Comparison of ENCODE assay signal across 32 mouse cellular contexts in genomic region chr4:53139495-53139894, GRCm38 (mm10). TPM values are rescaled to one million over a fixed set of nuclear protein-coding genes. Genes with fewer than 3 reads are reported as not detected.
DNase-seq lines count a peak whose midpoint lies in the region; ATAC-seq and TF ChIP-seq lines count a peak whose summit lies in the region.
"Had no signal": no experiment of that assay in that cellular context is flagged by ENCODE, and none has a peak within 500 bp of the region (broad histone marks: within the 10 kb centered on the region; RNA-seq: fewer than 3 reads in every experiment).

No protein-coding gene starts in this region.

- DNase-seq in heart, postnatal 0 days (ENCODE audit: low spot score): no peak
- no peak for DNase-seq in heart, postnatal 10 days
- DNase-seq in liver, embryonic 11.5 days (ENCODE audit: low spot score): no peak
- no peak for DNase-seq in embryo, embryonic 10.5 days (ENCODE audit: low spot score)
- no peak for DNase-seq in right cerebral cortex, adult 2 months (ENCODE audit: low spot score in 2 of 2)
- no peak for DNase-seq in spleen, postnatal 14 days (ENCODE audit: low spot score in 2 of 2)
- DNase-seq: adrenal gland, postnatal 10 days; cerebellum, adult 11 months; cerebellum, adult 9-10 months; cerebellum, postnatal 36 days; embryo, embryonic 11 days; gastrocnemius, adult 2 months; gastrocnemius, postnatal 36 days; heart, adult 2 months; heart, postnatal 4 days; lung, adult 18-20 months; lung, postnatal 4 days; right cerebral cortex, postnatal 25 days; spleen, adult 18-20 months; thymus, postnatal 14 days had no signal

- 67% methylated on average over 2 of the region's 2 CpGs for WGBS in heart, postnatal 0 days
- 73% methylated on average over 2 of the region's 2 CpGs for WGBS in intestine, embryonic 16.5 days
- WGBS in liver, embryonic 11.5 days: 74% methylated on average over 2 of the region's 2 CpGs
- WGBS in liver, embryonic 16.5 days (ENCODE audit: insufficient replicate concordance): 50% methylated on average over 2 of the region's 2 CpGs

- 0 out of 2 replicates have a peak, but pooled peaks cover 2% of the 10 kb centered on the region for H3K4me1 ChIP-seq in heart, postnatal 0 days (ENCODE audit: control insufficient read depth, insufficient read depth)
- H3K4me1 ChIP-seq in intestine, embryonic 16.5 days (ENCODE audit: control insufficient read depth, insufficient read depth, low read length): 0 out of 2 replicates have a peak, but pooled peaks cover 5% of the 10 kb centered on the region
- peaks cover 15% of the 10 kb centered on the region for H3K4me1 ChIP-seq in liver, embryonic 11.5 days (replicated peaks; ENCODE audit: control insufficient read depth, insufficient read depth, low read length)
- H3K4me1 ChIP-seq in liver, embryonic 16.5 days (ENCODE audit: control insufficient read depth, low read depth, low read length): peaks cover 15% of the 10 kb centered on the region
- H3K4me1 ChIP-seq: embryonic facial prominence, embryonic 13.5 days; forebrain, embryonic 15.5 days had no signal

- no peak for TF ChIP-seq EP300 in heart, postnatal 0 days (IDR thresholded peaks at IDR 0.05; ENCODE audit: low read depth)

- no peak overlapping the region for H3K9ac ChIP-seq in heart, postnatal 0 days (replicated peaks; ENCODE audit: low read depth, low read length)
- no peak overlapping the region for H3K9ac ChIP-seq in intestine, embryonic 16.5 days (ENCODE audit: low read depth, low read length)
- no peak overlapping the region for H3K9ac ChIP-seq in liver, embryonic 11.5 days (ENCODE audit: low read depth, low read length)
- no peak overlapping the region for H3K9ac ChIP-seq in liver, embryonic 16.5 days (ENCODE audit: low read depth, low read length)
- H3K9ac ChIP-seq: embryonic facial prominence, embryonic 13.5 days; forebrain, embryonic 15.5 days; heart, embryonic 13.5 days; hindbrain, embryonic 13.5 days; midbrain, embryonic 12.5 days; neural tube, embryonic 13.5 days had no signal

- H3K9me3 ChIP-seq in heart, postnatal 0 days (replicated peaks; ENCODE audit: control insufficient read depth, low read length): no peaks in the 10 kb centered on the region
- H3K9me3 ChIP-seq in intestine, embryonic 16.5 days (ENCODE audit: control insufficient read depth, low read length): no peaks in the 10 kb centered on the region
- H3K9me3 ChIP-seq in liver, embryonic 11.5 days (ENCODE audit: control insufficient read depth, low read length): no peaks in the 10 kb centered on the region
- no peaks in the 10 kb centered on the region for H3K9me3 ChIP-seq in liver, embryonic 16.5 days (replicated peaks; ENCODE audit: control insufficient read depth, low read length)
- H3K9me3 ChIP-seq: embryonic facial prominence, embryonic 13.5 days; forebrain, embryonic 10.5 days; forebrain, embryonic 15.5 days; heart, embryonic 13.5 days; hindbrain, embryonic 13.5 days; megakaryocyte, embryonic 14.5 days; midbrain, embryonic 12.5 days; neural tube, embryonic 13.5 days had no signal

- no peak overlapping the region for H3K4me2 ChIP-seq in heart, postnatal 0 days (ENCODE audit: low read depth, low read length)
- H3K4me2 ChIP-seq in intestine, embryonic 16.5 days (ENCODE audit: low read depth, low read length): no peak overlapping the region
- H3K4me2 ChIP-seq in liver, embryonic 11.5 days: peak overlapping the region; percentile 42
- peak overlapping the region; percentile 42 for H3K4me2 ChIP-seq in liver, embryonic 16.5 days (ENCODE audit: low read depth, low read length)
- H3K4me2 ChIP-seq: embryonic facial prominence, embryonic 13.5 days; forebrain, embryonic 15.5 days; heart, embryonic 13.5 days; hindbrain, embryonic 13.5 days; midbrain, embryonic 12.5 days; neural tube, embryonic 13.5 days had no signal

- no peak for TF ChIP-seq CTCF in heart, postnatal 0 days (IDR thresholded peaks at IDR 0.05; ENCODE audit: low read depth)

- intact Hi-C loops in heart, postnatal 10 days (cut with DNase I): no loop called here

- no peaks in the 10 kb centered on the region for H3K27me3 ChIP-seq in heart, postnatal 0 days (ENCODE audit: control insufficient read depth, insufficient read depth, low read length)
- no peaks in the 10 kb centered on the region for H3K27me3 ChIP-seq in intestine, embryonic 16.5 days (replicated peaks; ENCODE audit: control insufficient read depth, insufficient read depth, low read length)
- H3K27me3 ChIP-seq in liver, embryonic 11.5 days (replicated peaks; ENCODE audit: control insufficient read depth, insufficient read depth, low read length): 0 out of 2 replicates have a peak, but pooled peaks cover 2% of the 10 kb centered on the region
- H3K27me3 ChIP-seq in liver, embryonic 16.5 days (ENCODE audit: control insufficient read depth, insufficient read depth, low read depth, low read length): no peaks in the 10 kb centered on the region
- H3K27me3 ChIP-seq: embryonic facial prominence, embryonic 13.5 days; forebrain, embryonic 15.5 days; heart, embryonic 13.5 days; hindbrain, embryonic 13.5 days; megakaryocyte, embryonic 14.5 days; midbrain, embryonic 12.5 days; neural tube, embryonic 13.5 days; Patski had no signal

- H3K36me3 ChIP-seq in heart, postnatal 0 days (replicated peaks; ENCODE audit: control insufficient read depth, insufficient read depth, low read length): peaks cover 4% of the 10 kb centered on the region; the same call in 1 of the 2 replicates
- H3K36me3 ChIP-seq in intestine, embryonic 16.5 days (ENCODE audit: control insufficient read depth, insufficient read depth, low read length): no peaks in the 10 kb centered on the region
- H3K36me3 ChIP-seq in liver, embryonic 11.5 days (ENCODE audit: control insufficient read depth, insufficient read depth, low read length): no peaks in the 10 kb centered on the region
- H3K36me3 ChIP-seq in liver, embryonic 16.5 days (ENCODE audit: control insufficient read depth, insufficient read depth): no peaks in the 10 kb centered on the region
- H3K36me3 ChIP-seq: forebrain, embryonic 10.5 days; forebrain, embryonic 15.5 days; hindbrain, embryonic 13.5 days; midbrain, embryonic 12.5 days; neural tube, embryonic 13.5 days had no signal

- peak overlapping the region; percentile 19; the same call in 1 of the 2 replicates for H3K27ac ChIP-seq in heart, postnatal 0 days (ENCODE audit: low read depth)
- no peak overlapping the region for H3K27ac ChIP-seq in intestine, embryonic 16.5 days (ENCODE audit: low read length)
- H3K27ac ChIP-seq in liver, embryonic 11.5 days (ENCODE audit: low read depth, low read length): peak overlapping the region; percentile 58
- peak overlapping the region; percentile 79 for H3K27ac ChIP-seq in liver, embryonic 16.5 days (ENCODE audit: low read length)
- H3K27ac ChIP-seq: embryonic facial prominence, embryonic 13.5 days; forebrain, embryonic 10.5 days; forebrain, embryonic 15.5 days; gastrocnemius, adult 2 months; heart, embryonic 13.5 days; hindbrain, embryonic 13.5 days; midbrain, embryonic 12.5 days; neural tube, embryonic 13.5 days had no signal

- H3K4me3 ChIP-seq in heart, postnatal 0 days (ENCODE audit: low read depth, low read length): no peak overlapping the region
- no peak overlapping the region for H3K4me3 ChIP-seq in intestine, embryonic 16.5 days (ENCODE audit: low read length)
- H3K4me3 ChIP-seq in liver, embryonic 11.5 days (ENCODE audit: low read depth, low read length): no peak overlapping the region
- no peak overlapping the region for H3K4me3 ChIP-seq in liver, embryonic 16.5 days (ENCODE audit: low read depth, low read length)
- H3K4me3 ChIP-seq: embryonic facial prominence, embryonic 13.5 days; forebrain, embryonic 10.5 days; forebrain, embryonic 15.5 days; gastrocnemius, adult 2 months; heart, adult 2 months; heart, embryonic 13.5 days; hindbrain, embryonic 13.5 days; megakaryocyte, embryonic 14.5 days; midbrain, embryonic 12.5 days; neural tube, embryonic 13.5 days had no signal

- no peak for ATAC-seq in heart, postnatal 0 days (ENCODE audit: insufficient read depth, low read depth)
- peak; percentile 77 for ATAC-seq in intestine, embryonic 16.5 days
- peak; percentile 35 for ATAC-seq in liver, embryonic 11.5 days (replicated peaks; ENCODE audit: low FRiP score)
- ATAC-seq in liver, embryonic 16.5 days (ENCODE audit: low read depth): peak; percentile 76
- ATAC-seq: forebrain, embryonic 15.5 days; lung, postnatal 0 days; Patski had no signal

RNA-seq across cellular contexts. Expression of gene Abca1, which starts 20.2 kb away (rescaled TPM):
- total RNA-seq in heart, postnatal 0 days (2014; rRNA removed; ENCODE audit: low replicate concordance): 18.1 and 18.3 TPM in 2 replicates
- polyA plus RNA-seq in heart, postnatal 0 days (2015; fragmentation: Nextera tagmentation; extraction: Ambion mirVana): 3.1 and 3.7 TPM in 2 replicates
- 10 to 100 TPM; 16.1 to 18.2 TPM for total RNA-seq in heart, postnatal 10 days (2021)
- polyA plus RNA-seq in intestine, embryonic 16.5 days (2015; fragmentation: Nextera tagmentation; extraction: Ambion mirVana): 2.3 and 2.4 TPM in 2 replicates
- polyA plus RNA-seq in liver, embryonic 11.5 days (2014; fragmentation: Nextera tagmentation; extraction: Ambion mirVana): 16.3 and 17.5 TPM in 2 replicates
- polyA plus RNA-seq in liver, embryonic 16.5 days (2015; fragmentation: Nextera tagmentation; extraction: Ambion mirVana): 17.0 and 19.0 TPM in 2 replicates

Comparison
In these comparisons a context has a peak if more than half of its experiments do, and no peak if none do; other contexts are left out.
1. H3K4me2 ChIP-seq: peak in liver, embryonic 11.5 days (single experiment) and liver, embryonic 16.5 days (single experiment); none in heart, postnatal 0 days (single experiment) and intestine, embryonic 16.5 days (single experiment).